Mouse (Mus musculus) embryonic fibroblast, embryonic 13.5 days (primary cell): ENCODE measurements around the gene Ubtd2. TPM values are rescaled to one million over a fixed set of nuclear protein-coding genes. Genes with fewer than 3 reads are reported as not detected.

Experiments used
- H3K27ac ChIP-seq: 2 replicates; pipeline ENCODE4 v1.5.1; 2012; ENCODE audit warnings: low read length, control low read depth, inconsistent platforms; ENCODE audit not compliant: insufficient read depth
- H3K4me1 ChIP-seq: 2 replicates; pipeline ENCODE4 v1.6.1; 2011; ENCODE audit warnings: low read length; ENCODE audit not compliant: control insufficient read depth, insufficient read depth
- H3K4me3 ChIP-seq: 2 replicates; pipeline ENCODE4 v1.5.1; 2011; ENCODE audit warnings: mild to moderate bottlenecking, control low read depth, low read length; ENCODE audit not compliant: insufficient read depth
- CTCF ChIP-seq: IDR thresholded peaks from 2 replicates; pipeline ENCODE4 v1.5.1; 2011; ENCODE audit warnings: mild to moderate bottlenecking, control low read depth, low read length, moderate library complexity, borderline replicate concordance; ENCODE audit not compliant: insufficient read depth
- POLR2A ChIP-seq: IDR thresholded peaks from 2 replicates; pipeline ENCODE4 v1.6.1; 2011; ENCODE audit warnings: low read depth, mild to moderate bottlenecking, control low read depth, low read length, moderate library complexity
- polyA plus RNA-seq: library from polyadenylated mRNA; stranded (reverse); fragments of >200 nt; gene quantifications from 2 replicates; pipeline ENCODE4 v1.2.4, GENCODE M21; 2011; ENCODE audit warnings: low read depth; ENCODE audit not compliant: missing spikeins, insufficient read length

The Ubtd2 gene
- polyA plus RNA-seq, 1 experiment: 47.0 TPM

GRCm38 (mm10) chr11:32516091-32516490 lies 60.9 kb downstream of the Ubtd2 start:
- Histone ChIP-seq H3K4me3 (no peak overlapping the region), H3K27ac (no peak overlapping the region), H3K4me1 (no peaks in the 10 kb centered on the region)
- no peak for TF ChIP-seq POLR2A
- TF ChIP-seq CTCF: no peak

GRCm38 (mm10) chr11:32516916-32517712 lies 61.9 kb downstream of the Ubtd2 start:
- no peak for TF ChIP-seq CTCF
- TF ChIP-seq POLR2A: no peak
- Histone ChIP-seq H3K4me3 (no peak overlapping the region), H3K4me1 (no peaks in the 10 kb centered on the region), H3K27ac (no peak overlapping the region)

- no peak overlapping the region for H3K4me3 ChIP-seq
- TF ChIP-seq POLR2A: no peak
- no peak for TF ChIP-seq CTCF
- no peaks in the 10 kb centered on the region for H3K4me1 ChIP-seq
- H3K27ac ChIP-seq: no peak overlapping the region
Observed at GRCm38 (mm10) chr11:32518770-32519169, 63.6 kb downstream of the Ubtd2 start.

GRCm38 (mm10) chr11:32519354-32519753 lies 64.2 kb downstream of the Ubtd2 start:
- Histone ChIP-seq H3K4me3 (no peak overlapping the region), H3K27ac (no peak overlapping the region), H3K4me1 (no peaks in the 10 kb centered on the region)
- TF ChIP-seq POLR2A (no peak), CTCF (no peak)

- no peak overlapping the region for H3K4me3 ChIP-seq
- H3K27ac ChIP-seq: no peak overlapping the region
- no peaks in the 10 kb centered on the region for H3K4me1 ChIP-seq
- no peak for TF ChIP-seq CTCF
- no peak for TF ChIP-seq POLR2A
Observed at GRCm38 (mm10) chr11:32521246-32521645, 66.1 kb downstream of the Ubtd2 start.

- TF ChIP-seq CTCF (no peak), POLR2A (no peak)
- no peak overlapping the region for H3K4me3 ChIP-seq
Observed at GRCm38 (mm10) chr11:32524122-32524920, 69.2 kb downstream of the Ubtd2 start.

GRCm38 (mm10) chr11:32527006-32527405 lies 71.8 kb downstream of the Ubtd2 start:
- TF ChIP-seq POLR2A (no peak), CTCF (no peak)
- H3K4me1 ChIP-seq: no peaks in the 10 kb centered on the region
- H3K27ac ChIP-seq: no peak overlapping the region
- no peak overlapping the region for H3K4me3 ChIP-seq

More at GRCm38 (mm10) chr11:32524122-32524920, 69.2 kb downstream of the Ubtd2 start:
- no peak overlapping the region for H3K27ac ChIP-seq
- H3K4me1 ChIP-seq: no peaks in the 10 kb centered on the region

- no peak overlapping the region for H3K4me3 ChIP-seq
- no peaks in the 10 kb centered on the region for H3K4me1 ChIP-seq
- TF ChIP-seq CTCF: no peak
- TF ChIP-seq POLR2A: no peak
- H3K27ac ChIP-seq: no peak overlapping the region
Observed at GRCm38 (mm10) chr11:32530151-32530550, 75.0 kb downstream of the Ubtd2 start.

- no peaks in the 10 kb centered on the region for H3K4me1 ChIP-seq
- H3K4me3 ChIP-seq: peak within 1 kb of the TSS; percentile 70
- TF ChIP-seq POLR2A (no peak), CTCF (no peak)
- H3K27ac ChIP-seq: no peak within 1 kb of the TSS
Observed at GRCm38 (mm10) chr11:32531871-32532764, 76.9 kb downstream of the Ubtd2 start, which contains the start of gene Efcab9. Gene Efcab9, minus strand, starts transcription at chr11:32532081.
